Mouse (Mus musculus): ENCODE measurements around the gene Ifitm10.
"Not testable (repeated sequence)": the region's sequence is repeated elsewhere in the genome, so short reads cannot be mapped to it uniquely, and the experiment has no call there.

Ifitm10 gene

GRCm38 (mm10) chr7:142319124-142319523 is 54.4 kb downstream of the Ifitm10 start:
- DNase-seq, result no peak

- no peak for DNase-seq
Measured at GRCm38 (mm10) chr7:142317216-142317615, 56.3 kb downstream of the Ifitm10 start.

DNA sequence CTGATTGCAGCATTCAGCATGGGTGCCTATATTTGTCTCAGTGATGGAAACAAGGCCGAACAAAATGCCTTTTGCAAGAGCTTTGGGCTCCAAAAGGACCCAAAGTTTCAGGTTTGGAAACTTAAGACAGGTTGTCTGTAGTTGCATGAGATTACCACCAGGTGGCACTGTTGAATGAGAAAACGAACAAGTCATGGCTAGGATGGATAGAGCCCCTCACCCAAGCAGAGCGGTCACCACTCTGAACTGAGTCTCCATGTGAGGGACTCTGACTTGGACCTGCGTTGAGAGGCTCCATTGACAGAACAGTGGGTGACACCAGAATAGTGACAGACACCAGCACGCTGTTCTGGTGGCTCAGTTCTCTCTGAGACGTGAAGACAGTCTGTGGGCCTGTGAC is 57.0 kb downstream of the Ifitm10 start:
- DNase-seq, result peak; percentile 61 to 67

- DNase-seq, result no peak
Measured at GRCm38 (mm10) chr7:142314600-142315285, 58.8 kb downstream of the Ifitm10 start.

GRCm38 (mm10) chr7:142303929-142304328 is 69.6 kb downstream of the Ifitm10 start:
- DNase-seq, result not testable (repeated sequence)

- no peak for DNase-seq
Measured at GRCm38 (mm10) chr7:142303249-142303648, 70.3 kb downstream of the Ifitm10 start, which contains the start of gene Krtap5-4. TSS of gene Krtap5-4 (plus strand) at chr7:142303549.

- DNase-seq, result not testable (repeated sequence)
Measured at GRCm38 (mm10) chr7:142297018-142297417, 76.5 kb downstream of the Ifitm10 start, which contains the start of gene Krtap5-1. TSS of gene Krtap5-1 (minus strand) at chr7:142297118.

GRCm38 (mm10) chr7:142296108-142296507 is 77.4 kb downstream of the Ifitm10 start:
- DNase-seq, result peak in 1 of 2 experiments; percentile 27

DNA sequence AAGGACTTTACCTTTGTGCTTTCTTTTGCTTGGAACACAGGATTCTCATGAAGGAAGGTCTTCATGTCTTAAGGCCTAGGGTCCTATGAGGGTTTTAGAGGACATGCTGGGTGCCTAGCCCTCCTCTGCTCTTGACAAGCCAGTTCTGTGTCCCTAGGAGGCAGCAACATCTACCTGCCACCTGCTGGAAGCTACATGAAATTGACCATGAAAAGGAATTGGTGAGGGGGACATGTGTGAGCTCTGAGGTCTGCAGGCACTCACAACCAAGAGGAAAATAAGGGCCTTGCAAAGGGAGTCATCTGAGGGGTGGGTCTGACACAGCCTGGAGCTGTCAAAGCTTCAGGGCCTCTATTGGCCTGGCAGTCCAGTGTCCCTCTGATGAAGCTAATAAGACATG is 78.1 kb downstream of the Ifitm10 start:
- no peak for DNase-seq

DNA sequence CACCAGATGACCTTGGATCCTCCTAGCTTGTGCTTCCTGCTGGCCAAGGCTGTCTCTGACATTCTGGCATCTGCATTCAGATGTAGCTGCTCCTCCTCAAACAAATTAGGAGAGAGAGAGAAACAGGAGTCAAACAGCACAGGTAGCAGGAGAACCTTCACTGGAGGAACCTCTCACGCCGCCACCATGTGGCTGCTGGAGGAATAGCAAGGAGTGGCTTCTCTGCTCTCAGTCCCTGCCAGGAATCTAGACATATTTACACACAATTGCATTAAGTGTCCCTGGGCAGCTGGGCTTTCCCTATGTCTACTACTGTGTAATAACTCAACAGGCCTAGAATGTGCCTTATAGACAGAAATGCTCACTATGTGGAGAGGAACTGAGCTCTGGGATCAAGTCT is 79.7 kb downstream of the Ifitm10 start:
- DNase-seq, result peak; percentile 65 to 67

GRCm38 (mm10) chr7:142285910-142286612 is 87.5 kb downstream of the Ifitm10 start:
- DNase-seq, result not testable (repeated sequence)

DNA sequence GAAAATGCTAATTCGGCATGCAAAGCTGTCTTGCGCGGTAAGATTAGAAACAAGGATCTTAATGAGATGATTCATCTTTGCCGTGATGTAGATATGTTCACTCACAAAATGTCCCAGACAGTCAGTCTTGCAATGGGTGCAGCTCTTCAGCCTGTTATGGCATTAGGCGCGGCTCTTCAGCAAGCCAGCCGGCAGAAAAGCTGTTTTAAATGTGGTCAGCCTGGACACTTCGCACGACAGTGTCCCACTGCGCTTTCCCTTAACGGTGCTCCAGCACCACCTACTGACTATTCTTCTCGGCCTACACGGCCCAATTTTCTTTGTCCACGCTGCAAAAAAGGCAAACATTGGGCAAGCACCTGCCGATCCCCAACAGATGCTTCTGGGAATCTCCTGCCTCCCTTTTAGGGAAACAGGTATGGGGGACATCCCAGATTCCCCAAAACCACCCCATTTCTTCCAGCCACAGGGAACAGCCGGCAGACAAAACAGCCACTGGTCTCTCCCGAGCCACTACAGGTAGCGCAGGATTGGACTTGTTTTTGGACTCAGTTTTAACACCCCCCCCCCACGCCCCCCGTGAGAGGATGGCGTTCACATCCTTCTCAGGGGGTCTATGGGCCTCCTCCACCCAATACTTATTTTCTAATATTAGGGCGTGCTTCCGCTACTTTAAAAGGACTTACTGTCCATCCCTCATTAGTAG is 88.3 kb downstream of the Ifitm10 start:
- DNase-seq, result peak; percentile 64 to 76

DNA sequence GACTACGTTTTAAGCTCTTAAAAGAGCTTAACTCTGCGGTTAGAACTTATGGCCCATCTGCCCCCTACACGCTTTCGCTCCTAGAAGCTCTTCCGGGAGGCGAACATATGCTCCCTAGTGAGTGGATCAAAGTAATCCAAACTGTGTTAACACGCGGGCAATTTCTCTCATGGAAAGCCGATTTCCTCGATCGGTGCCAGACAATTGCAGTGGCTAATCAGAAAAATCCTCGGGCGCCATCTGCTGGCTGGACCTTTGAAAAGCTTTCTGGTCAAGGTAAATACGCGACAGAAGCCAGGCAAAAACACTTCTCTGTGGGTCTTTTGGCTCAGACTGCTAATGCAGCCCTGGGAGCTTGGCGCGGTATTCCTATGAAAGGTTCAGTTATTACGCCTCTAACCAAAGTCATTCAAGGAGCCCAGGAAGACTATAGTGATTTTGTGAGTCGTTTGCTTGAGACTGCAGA is 88.9 kb downstream of the Ifitm10 start:
- peak; percentile 97 to 98 for DNase-seq

- DNase-seq, result peak; percentile 79 to 87
Measured at GRCm38 (mm10) chr7:142284023-142284591, 89.4 kb downstream of the Ifitm10 start.

- not testable (repeated sequence) for DNase-seq
Measured at GRCm38 (mm10) chr7:142282847-142283246, 90.7 kb downstream of the Ifitm10 start.

DNA sequence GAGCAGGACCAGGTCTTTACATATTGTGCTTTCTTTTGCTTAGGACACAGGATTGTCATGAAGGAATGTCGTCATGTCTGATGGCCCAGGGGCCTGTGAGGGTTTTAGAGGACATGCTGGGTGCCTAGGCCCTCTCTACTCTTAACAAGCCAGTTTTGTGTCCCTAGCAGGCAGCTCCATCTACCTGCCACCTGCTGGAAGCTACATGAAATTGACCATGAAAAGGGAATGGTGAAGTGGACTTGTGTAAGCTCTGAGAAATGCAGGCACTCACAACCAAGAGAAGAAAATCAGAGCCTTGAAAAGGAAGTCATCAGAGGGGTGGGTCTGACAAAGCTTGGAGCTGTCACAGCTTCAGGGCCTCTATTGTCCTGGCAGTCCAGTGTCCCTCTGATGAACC is 94.3 kb downstream of the Ifitm10 start:
- not testable (repeated sequence) for DNase-seq

GRCm38 (mm10) chr7:142278183-142278582 is 95.4 kb downstream of the Ifitm10 start:
- peak; percentile 84 to 88 for DNase-seq
